Mouse (Mus musculus) MEL (cell line): Measurements from ENCODE around the gene Ipo5. TPM values are rescaled to one million over a fixed set of nuclear protein-coding genes. Genes with fewer than 3 reads are reported as not detected.

Source experiments
- DNase-seq: peaks from one replicate; pipeline ENCODE4 v3.0.0; 2011; ENCODE audit warnings: low read depth, low spot score
- H3K27ac ChIP-seq: 2 replicates; pipeline ENCODE4 v1.5.1; 2012; ENCODE audit warnings: low read depth, mild to moderate bottlenecking, control low read depth, low read length, moderate library complexity; ENCODE audit not compliant: control insufficient read depth
- H3K27me3 ChIP-seq, 2 experiments: fragments of 150-350 bp in 1 of 2; sonication (generic) in 1 of 2; 2 replicates each; pipeline ENCODE4 v1.6.1; 2012; ENCODE audit warnings: low read length in 2 of 2, mild to moderate bottlenecking in 2 of 2, improper control_type of control experiment in 1 of 2, moderate library complexity in 1 of 2; ENCODE audit not compliant: insufficient read depth in 2 of 2, control insufficient read depth in 1 of 2
- H3K36me3 ChIP-seq, 2 experiments: 2 replicates each; pipeline ENCODE4 v1.6.1; 2012 to 2014; ENCODE audit warnings: low read length in 2 of 2, improper control_type of control experiment in 1 of 2, inconsistent platforms in 1 of 2, mild to moderate bottlenecking in 1 of 2; ENCODE audit not compliant: insufficient read depth in 2 of 2, control insufficient read depth in 1 of 2
- H3K4me1 ChIP-seq, 2 experiments: fragments of 150-350 bp in 1 of 2; sonication (generic) in 1 of 2; 2 replicates each; pipeline ENCODE4 v1.6.1; 2012; ENCODE audit warnings: low read length in 2 of 2, improper control_type of control experiment in 1 of 2, mild to moderate bottlenecking in 1 of 2; ENCODE audit not compliant: insufficient read depth in 2 of 2, control insufficient read depth in 1 of 2
- H3K4me3 ChIP-seq, 2 experiments: fragments of 150-350 bp in 1 of 2; sonication (generic) in 1 of 2; 2 replicates each; pipeline ENCODE4 v1.5.1; 2012; ENCODE audit warnings: low read depth in 2 of 2, low read length in 2 of 2, mild to moderate bottlenecking in 2 of 2, moderate library complexity in 2 of 2, control low read depth in 1 of 2, improper control_type of control experiment in 1 of 2; ENCODE audit not compliant: control insufficient read depth in 1 of 2, insufficient read depth in 1 of 2
- H3K79me2 ChIP-seq: 2 replicates; pipeline ENCODE4 v1.6.1; 2012; ENCODE audit warnings: mild to moderate bottlenecking, low read length, moderate library complexity; ENCODE audit not compliant: control insufficient read depth, poor library complexity, insufficient read depth
- H3K9ac ChIP-seq: 2 replicates; pipeline ENCODE4 v1.6.1; 2012; ENCODE audit warnings: low read depth, mild to moderate bottlenecking, control low read depth, low read length, moderate library complexity; ENCODE audit not compliant: control insufficient read depth, poor library complexity, severe bottlenecking
- H3K9me3 ChIP-seq: fragments of 150-350 bp; sonication (generic); replicated peaks from 2 replicates; pipeline ENCODE4 v1.6.1; 2012; ENCODE audit warnings: mild to moderate bottlenecking, low read length, improper control_type of control experiment, moderate library complexity; ENCODE audit not compliant: insufficient read depth
- CHD1 ChIP-seq: IDR thresholded peaks from 2 replicates; pipeline ENCODE4 v1.6.1; 2012; ENCODE audit warnings: low read depth, mild to moderate bottlenecking, inconsistent platforms, low read length, improper control_type of control experiment
- CHD2 ChIP-seq: IDR thresholded peaks from 2 replicates; pipeline ENCODE4 v1.6.1; 2011; ENCODE audit warnings: low read length, improper control_type of control experiment
- ELF1 ChIP-seq: IDR thresholded peaks from 2 replicates; pipeline ENCODE4 v1.6.1; 2014; ENCODE audit warnings: low read depth, mild to moderate bottlenecking, inconsistent platforms, low read length, improper control_type of control experiment, moderate library complexity
- GABPA ChIP-seq: IDR thresholded peaks from 2 replicates; pipeline ENCODE4 v1.6.1; 2012; ENCODE audit warnings: low read depth, mild to moderate bottlenecking, inconsistent platforms, low read length, improper control_type of control experiment, moderate library complexity
- HCFC1 ChIP-seq: IDR thresholded peaks from 2 replicates; pipeline ENCODE4 v1.6.1; 2012; ENCODE audit warnings: low read depth, mild to moderate bottlenecking, inconsistent platforms, low read length, improper control_type of control experiment, moderate library complexity
- MAFK ChIP-seq: IDR thresholded peaks from 2 replicates; pipeline ENCODE4 v1.6.1; 2011; ENCODE audit warnings: low read depth, mild to moderate bottlenecking, low read length, improper control_type of control experiment, borderline replicate concordance
- MAX ChIP-seq: IDR thresholded peaks from 2 replicates; pipeline ENCODE4 v1.6.1; 2011; ENCODE audit warnings: low read length, improper control_type of control experiment
- MYC ChIP-seq: IDR thresholded peaks from 2 replicates; pipeline ENCODE4 v1.6.1; 2011; ENCODE audit warnings: low read depth, mild to moderate bottlenecking, low read length, improper control_type of control experiment, moderate library complexity
- NRF1 ChIP-seq: IDR thresholded peaks from 2 replicates; pipeline ENCODE4 v1.6.1; 2014; ENCODE audit warnings: low read depth, mild to moderate bottlenecking, inconsistent platforms, low read length, improper control_type of control experiment, moderate library complexity; ENCODE audit not compliant: poor library complexity, insufficient read depth, severe bottlenecking
- POLR2A ChIP-seq, 2 experiments: IDR thresholded peaks; 2 replicates each; pipeline ENCODE4 v1.6.1; 2011 to 2012; ENCODE audit warnings: low read length in 2 of 2, mild to moderate bottlenecking in 2 of 2, control low read depth in 1 of 2, improper control_type of control experiment in 1 of 2, low read depth in 1 of 2, moderate library complexity in 1 of 2; ENCODE audit not compliant: control insufficient read depth in 1 of 2, insufficient read depth in 1 of 2, poor library complexity in 1 of 2
- POLR2AphosphoS2 ChIP-seq: IDR thresholded peaks from 2 replicates; pipeline ENCODE4 v1.6.1; 2011; ENCODE audit warnings: low read length, improper control_type of control experiment
- RCOR1 ChIP-seq: IDR thresholded peaks from 2 replicates; pipeline ENCODE4 v1.6.1; 2012; ENCODE audit warnings: low read depth, mild to moderate bottlenecking, inconsistent platforms, low read length, improper control_type of control experiment
- SIN3A ChIP-seq: IDR thresholded peaks from 2 replicates; pipeline ENCODE4 v1.6.1; 2012; ENCODE audit warnings: low read length, improper control_type of control experiment, inconsistent platforms
- SMC3 ChIP-seq: IDR thresholded peaks from 2 replicates; pipeline ENCODE4 v1.6.1; 2011; ENCODE audit warnings: low read depth, low read length, improper control_type of control experiment
- USF2 ChIP-seq, 2 experiments: IDR thresholded peaks; 2 replicates each; pipeline ENCODE4 v1.6.1; 2011 to 2012; ENCODE audit warnings: improper control_type of control experiment in 2 of 2, low read length in 2 of 2, borderline replicate concordance in 1 of 2, inconsistent platforms in 1 of 2, low read depth in 1 of 2, mild to moderate bottlenecking in 1 of 2; ENCODE audit not compliant: insufficient read depth in 1 of 2
- ZC3H11A ChIP-seq: IDR thresholded peaks from 2 replicates; pipeline ENCODE4 v1.6.1; 2012; ENCODE audit warnings: low read depth, mild to moderate bottlenecking, inconsistent platforms, low read length, improper control_type of control experiment
- ZKSCAN1 ChIP-seq: IDR thresholded peaks from 2 replicates; pipeline ENCODE4 v1.6.1; 2012; ENCODE audit warnings: low read depth, mild to moderate bottlenecking, inconsistent platforms, low read length, improper control_type of control experiment, moderate library complexity
- ZMIZ1 ChIP-seq: IDR thresholded peaks from 2 replicates; pipeline ENCODE4 v1.6.1; 2012; ENCODE audit warnings: low read depth, mild to moderate bottlenecking, inconsistent platforms, low read length, improper control_type of control experiment, moderate library complexity
- ZNF384 ChIP-seq: IDR thresholded peaks from 2 replicates; pipeline ENCODE4 v1.6.1; 2012; ENCODE audit warnings: low read depth, mild to moderate bottlenecking, inconsistent platforms, low read length, improper control_type of control experiment
- polyA plus RNA-seq, 2 experiments: library from polyadenylated mRNA; stranded (reverse) in 1 of 2; unstranded in 1 of 2; fragments of >175 nt in 1 of 2; fragments of >200 nt in 1 of 2; gene quantifications; 2 replicates each; pipeline versions ENCODE4 v1.2.1 to v1.2.4; 2012; ENCODE audit warnings: low replicate concordance in 2 of 2, low read depth in 1 of 2; ENCODE audit not compliant: insufficient read length in 2 of 2, insufficient read depth in 1 of 2, missing spikeins in 1 of 2
- total RNA-seq: library from RNA; depleted of rRNA; stranded (reverse); fragments of 300-350 nt; gene quantifications from 2 replicates; pipeline ENCODE4 v1.2.3, GENCODE M21; 2012

The Ipo5 gene
- total and polyA plus RNA-seq, 3 experiments: 32.1 to 193 (median 157) TPM

GRCm38 (mm10) chr14:120877147-120877546 lies 33.9 kb upstream of the Ipo5 start:
- no peak overlapping the region for H3K4me3 ChIP-seq
- H3K9ac ChIP-seq: no peak overlapping the region
- no peaks in the 10 kb centered on the region for H3K36me3 ChIP-seq
- H3K27ac ChIP-seq: no peak overlapping the region
- no peak for DNase-seq
- no peaks in the 10 kb centered on the region for H3K79me2 ChIP-seq
- no peaks in the 10 kb centered on the region for H3K27me3 ChIP-seq
- no peaks in the 10 kb centered on the region for H3K9me3 ChIP-seq
- no peaks in the 10 kb centered on the region for H3K4me1 ChIP-seq
- TF ChIP-seq ZMIZ1: no peak
- no peak for TF ChIP-seq POLR2A (IDR thresholded peaks at IDR 0.05; ENCODE audit: control insufficient read depth in 1 of 2, insufficient read depth in 1 of 2, low read depth in 1 of 2, low read length in 2 of 2, poor library complexity in 1 of 2)
- TF ChIP-seq CHD1: no peak
- TF ChIP-seq ZKSCAN1: no peak
- TF ChIP-seq NRF1: no peak

GRCm38 (mm10) chr14:120879026-120879425 lies 32.0 kb upstream of the Ipo5 start:
- no peak for DNase-seq
- H3K9me3 ChIP-seq: no peaks in the 10 kb centered on the region
- no peaks in the 10 kb centered on the region for H3K27me3 ChIP-seq
- no peaks in the 10 kb centered on the region for H3K79me2 ChIP-seq
- no peak overlapping the region for H3K27ac ChIP-seq
- H3K4me1 ChIP-seq: no peaks in the 10 kb centered on the region
- no peaks in the 10 kb centered on the region for H3K36me3 ChIP-seq
- H3K9ac ChIP-seq: no peak overlapping the region
- no peak overlapping the region for H3K4me3 ChIP-seq
- no peak for TF ChIP-seq HCFC1
- TF ChIP-seq ZC3H11A: no peak
- TF ChIP-seq GABPA: no peak
- no peak for TF ChIP-seq ZMIZ1
- TF ChIP-seq MAX: no peak
- no peak for TF ChIP-seq ELF1
- no peak for TF ChIP-seq MYC
- TF ChIP-seq SIN3A: no peak
- no peak for TF ChIP-seq SMC3
- no peak for TF ChIP-seq NRF1
- no peak for TF ChIP-seq CHD2
- no peak for TF ChIP-seq POLR2AphosphoS2
- no peak for TF ChIP-seq RCOR1
- no peak for TF ChIP-seq USF2 (IDR thresholded peaks at IDR 0.05; ENCODE audit: borderline replicate concordance in 1 of 2, insufficient read depth in 1 of 2, low read depth in 1 of 2, low read length in 2 of 2)
- no peak for TF ChIP-seq ZNF384
- no peak for TF ChIP-seq CHD1
- TF ChIP-seq POLR2A (IDR thresholded peaks at IDR 0.05; ENCODE audit: control insufficient read depth in 1 of 2, insufficient read depth in 1 of 2, low read depth in 1 of 2, low read length in 2 of 2, poor library complexity in 1 of 2): no peak
- TF ChIP-seq MAFK: no peak
